Comparison of ENCODE assay signal across 14 mouse cellular contexts in the genomic region with DNA sequence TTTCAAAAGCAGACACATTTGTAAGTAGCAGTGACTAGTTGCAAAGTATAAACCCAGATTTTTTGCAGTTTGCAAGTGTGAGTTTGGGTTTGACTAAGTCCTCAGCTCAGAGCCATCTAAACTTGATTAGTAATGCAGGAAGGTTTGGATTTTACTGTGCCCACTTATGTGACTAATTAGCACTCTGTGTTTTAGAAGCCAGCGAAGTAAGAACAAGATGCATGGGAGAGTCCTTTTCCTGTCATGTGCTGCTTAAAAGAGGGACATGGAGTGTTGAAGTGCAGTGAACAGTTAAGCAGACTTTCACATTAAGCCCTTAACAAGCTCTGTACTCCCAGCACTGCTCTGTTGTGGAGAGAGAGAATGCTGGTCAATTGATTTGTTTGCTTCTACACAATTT.
DNase-seq lines count a peak whose midpoint lies in the region; ATAC-seq and TF ChIP-seq lines count a peak whose summit lies in the region.
"Had no signal": no experiment of that assay in that cellular context is flagged by ENCODE, and none has a peak within 500 bp of the region (broad histone marks: within the 10 kb centered on the region; RNA-seq: fewer than 3 reads in every experiment).

No protein-coding gene starts in this region.

- no peaks in the 10 kb centered on the region for H3K36me3 ChIP-seq in kidney, postnatal 0 days (ENCODE audit: insufficient read depth, low read length)
- H3K36me3 ChIP-seq in embryonic facial prominence, embryonic 15.5 days, result no peaks in the 10 kb centered on the region
- H3K36me3 ChIP-seq in limb, embryonic 11.5 days (ENCODE audit: control insufficient read depth, insufficient read depth, low read length), result no peaks in the 10 kb centered on the region
- H3K36me3 ChIP-seq: midbrain, embryonic 13.5 days had no signal

- H3K4me1 ChIP-seq in kidney, postnatal 0 days (replicated peaks; ENCODE audit: insufficient read depth, low read length), result no peaks in the 10 kb centered on the region
- H3K4me1 ChIP-seq in embryonic facial prominence, embryonic 15.5 days, result peaks cover 18% of the 10 kb centered on the region
- 0 out of 2 replicates have a peak, but pooled peaks cover 6% of the 10 kb centered on the region for H3K4me1 ChIP-seq in limb, embryonic 11.5 days (ENCODE audit: control insufficient read depth, insufficient read depth, low read length)
- H3K4me1 ChIP-seq: midbrain, embryonic 13.5 days had no signal

- H3K4me3 ChIP-seq in kidney, postnatal 0 days (replicated peaks; ENCODE audit: low read depth, low read length), result no peak overlapping the region
- H3K4me3 ChIP-seq in embryonic facial prominence, embryonic 15.5 days (replicated peaks), result no peak overlapping the region
- no peak overlapping the region for H3K4me3 ChIP-seq in limb, embryonic 11.5 days (ENCODE audit: low read depth, low read length)
- H3K4me3 ChIP-seq: heart, adult 2 months; midbrain, embryonic 13.5 days had no signal

- DNase-seq in kidney, postnatal 0 days (ENCODE audit: low spot score), result no peak
- DNase-seq in kidney, postnatal 10 days, result no peak
- peak; percentile 83 for DNase-seq in brain, embryonic 14.5 days (ENCODE audit: low read depth)
- DNase-seq in limb, embryonic 11.5 days (ENCODE audit: low spot score), result no peak
- DNase-seq in frontal cortex, postnatal 36 days (ENCODE audit: low spot score in 2 of 2), result no peak
- DNase-seq in c-Kit-positive CD71-positive TER-119-positive erythroid progenitor cells, embryonic 14.5 days (ENCODE audit: low spot score), result no peak
- DNase-seq: cerebellum, adult 8-10 months; heart, adult 2 months; kidney, postnatal 25 days; thymus, postnatal 25 days had no signal

- no peak for ATAC-seq in kidney, postnatal 0 days (replicated peaks; ENCODE audit: low FRiP score, low read depth)
- no peak for ATAC-seq in embryonic facial prominence, embryonic 15.5 days (ENCODE audit: insufficient number of reproducible peaks, low FRiP score, low TSS enrichment, low read depth)
- ATAC-seq in limb, embryonic 11.5 days (ENCODE audit: insufficient number of reproducible peaks, low FRiP score, low TSS enrichment, low read depth), result no peak
- ATAC-seq: midbrain, embryonic 13.5 days; Patski had no signal

- H3K27ac ChIP-seq in kidney, postnatal 0 days, result 0 out of 2 replicates have a peak overlapping the region, but pooled peaks have one; percentile 6
- H3K27ac ChIP-seq in embryonic facial prominence, embryonic 15.5 days (replicated peaks), result peak overlapping the region; percentile 19; the same call in 1 of the 2 replicates
- 0 out of 2 replicates have a peak overlapping the region, but pooled peaks have one; percentile 45 for H3K27ac ChIP-seq in limb, embryonic 11.5 days (replicated peaks; ENCODE audit: low read depth, low read length)
- H3K27ac ChIP-seq: heart, adult 2 months; midbrain, embryonic 13.5 days had no signal

- H3K9me3 ChIP-seq in kidney, postnatal 0 days (replicated peaks; ENCODE audit: low read length), result no peaks in the 10 kb centered on the region
- H3K9me3 ChIP-seq in embryonic facial prominence, embryonic 15.5 days (replicated peaks), result no peaks in the 10 kb centered on the region
- H3K9me3 ChIP-seq in limb, embryonic 11.5 days (ENCODE audit: control insufficient read depth, low read length), result no peaks in the 10 kb centered on the region
- H3K9me3 ChIP-seq: midbrain, embryonic 13.5 days had no signal

- TF ChIP-seq POLR2A in brain, embryonic 14.5 days (IDR thresholded peaks at IDR 0.05; ENCODE audit: borderline replicate concordance, extremely low read depth, insufficient read depth, insufficient read length, poor library complexity, severe bottlenecking), result no peak

- H3K4me2 ChIP-seq in kidney, postnatal 0 days (ENCODE audit: low read length), result no peak overlapping the region
- H3K4me2 ChIP-seq in embryonic facial prominence, embryonic 15.5 days (replicated peaks), result no peak overlapping the region
- H3K4me2 ChIP-seq in limb, embryonic 11.5 days (ENCODE audit: low read depth, severe bottlenecking), result no peak overlapping the region
- H3K4me2 ChIP-seq: liver, embryonic 11.5 days; midbrain, embryonic 13.5 days had no signal

- no peak overlapping the region for H3K9ac ChIP-seq in kidney, postnatal 0 days (ENCODE audit: low read depth, low read length)
- no peak overlapping the region for H3K9ac ChIP-seq in embryonic facial prominence, embryonic 15.5 days
- H3K9ac ChIP-seq in limb, embryonic 11.5 days (ENCODE audit: low read length), result no peak overlapping the region
- H3K9ac ChIP-seq: midbrain, embryonic 13.5 days had no signal

- H3K27me3 ChIP-seq in kidney, postnatal 0 days (ENCODE audit: insufficient read depth, low read length), result no peaks in the 10 kb centered on the region
- no peaks in the 10 kb centered on the region for H3K27me3 ChIP-seq in embryonic facial prominence, embryonic 15.5 days
- no peaks in the 10 kb centered on the region for H3K27me3 ChIP-seq in limb, embryonic 11.5 days (ENCODE audit: control insufficient read depth, insufficient read depth, low read length)
- H3K27me3 ChIP-seq: midbrain, embryonic 13.5 days; Patski had no signal

- TF ChIP-seq CTCF in kidney, postnatal 0 days (IDR thresholded peaks at IDR 0.05; ENCODE audit: low read depth), result no peak
- TF ChIP-seq CTCF in brain, embryonic 14.5 days (IDR thresholded peaks at IDR 0.05; ENCODE audit: borderline replicate concordance, extremely low read depth, insufficient read depth, insufficient read length), result no peak

- 35% methylated on average over 1 of the region's 1 CpGs for WGBS in kidney, postnatal 0 days
- 22% methylated on average over 1 of the region's 1 CpGs for WGBS in embryonic facial prominence, embryonic 15.5 days
- WGBS in limb, embryonic 11.5 days, result 15% methylated on average over 1 of the region's 1 CpGs
